8 mouse cellular contexts compared by ENCODE assay signal in genomic region chr9:109876756-109877155, GRCm38 (mm10). TPM values are rescaled to one million over a fixed set of nuclear protein-coding genes. Genes with fewer than 3 reads are reported as not detected.
DNase-seq lines count a peak whose midpoint lies in the region; ATAC-seq and TF ChIP-seq lines count a peak whose summit lies in the region.

No protein-coding gene starts in this region.

- 5% methylated on average over 3 of the region's 3 CpGs for WGBS in liver, embryonic 11.5 days
- 7% methylated on average over 3 of the region's 3 CpGs for WGBS in heart, embryonic 14.5 days
- WGBS in midbrain, postnatal 0 days = 10% methylated on average over 3 of the region's 3 CpGs

- H3K4me1 ChIP-seq in liver, embryonic 11.5 days (replicated peaks; ENCODE audit: control insufficient read depth, insufficient read depth, low read length) = peaks cover 6% of the 10 kb centered on the region; the same call in 1 of the 2 replicates
- peaks cover 9 to 10% of the 10 kb centered on the region in 2 experiments; a peak in 3 of 4 replicates for H3K4me1 ChIP-seq in heart, embryonic 14.5 days (ENCODE audit: control insufficient read depth in 2 of 2, insufficient read depth in 2 of 2, low read length in 2 of 2)
- H3K4me1 ChIP-seq in midbrain, postnatal 0 days (ENCODE audit: insufficient read depth, low read length) = no peaks in the 10 kb centered on the region

- no peak overlapping the region for H3K27ac ChIP-seq in liver, embryonic 11.5 days (ENCODE audit: low read depth, low read length)
- H3K27ac ChIP-seq in heart, embryonic 14.5 days (replicated peaks in 1 of 2; ENCODE audit: control insufficient read depth in 1 of 2, insufficient read depth in 1 of 2, low read depth in 2 of 2, low read length in 2 of 2) = peak overlapping the region; percentile 40 to 89; a peak in 2 of 4 replicates
- no peak overlapping the region for H3K27ac ChIP-seq in midbrain, postnatal 0 days (ENCODE audit: low read depth, low read length)

- H3K9me3 ChIP-seq in liver, embryonic 11.5 days (ENCODE audit: control insufficient read depth, low read length) = no peaks in the 10 kb centered on the region
- no peaks in the 10 kb centered on the region for H3K9me3 ChIP-seq in heart, embryonic 14.5 days (ENCODE audit: control insufficient read depth, low read length)
- H3K9me3 ChIP-seq in midbrain, postnatal 0 days (ENCODE audit: low read length) = no peaks in the 10 kb centered on the region

- no peak for DNase-seq in liver, embryonic 11.5 days (ENCODE audit: low spot score)
- no peak for DNase-seq in liver
- DNase-seq in adrenal gland, adult 2 months = peak; percentile 81
- DNase-seq in kidney, postnatal 25 days = peak; percentile 50 to 66
- DNase-seq in midbrain, postnatal 0 days (ENCODE audit: low spot score) = peak; percentile 65
- no peak for DNase-seq in spleen, postnatal 36 days (ENCODE audit: low spot score in 2 of 2)
- no peak for DNase-seq in right cerebral cortex, adult 18-20 months

- peaks cover 32% of the 10 kb centered on the region for H3K36me3 ChIP-seq in liver, embryonic 11.5 days (ENCODE audit: control insufficient read depth, insufficient read depth, low read length)
- H3K36me3 ChIP-seq in heart, embryonic 14.5 days (ENCODE audit: control insufficient read depth, insufficient read depth, low read length) = peaks cover 47% of the 10 kb centered on the region
- H3K36me3 ChIP-seq in midbrain, postnatal 0 days (ENCODE audit: insufficient read depth, low read length) = peaks cover 12% of the 10 kb centered on the region; the same call in 1 of the 2 replicates

- H3K9ac ChIP-seq in liver, embryonic 11.5 days (ENCODE audit: low read depth, low read length) = peak overlapping the region; percentile 98
- peak overlapping the region; percentile 97 for H3K9ac ChIP-seq in heart, embryonic 14.5 days (ENCODE audit: low read length)
- H3K9ac ChIP-seq in midbrain, postnatal 0 days (replicated peaks; ENCODE audit: low read length, poor library complexity, severe bottlenecking) = 0 out of 2 replicates have a peak overlapping the region, but pooled peaks have one; percentile 67

- H3K27me3 ChIP-seq in liver, embryonic 11.5 days (replicated peaks; ENCODE audit: control insufficient read depth, insufficient read depth, low read length) = no peaks in the 10 kb centered on the region
- H3K27me3 ChIP-seq in heart, embryonic 14.5 days (ENCODE audit: control insufficient read depth, insufficient read depth, low read length) = no peaks in the 10 kb centered on the region
- no peaks in the 10 kb centered on the region for H3K27me3 ChIP-seq in midbrain, postnatal 0 days (ENCODE audit: insufficient read depth, low read length)

- no peak for ATAC-seq in liver, embryonic 11.5 days (replicated peaks; ENCODE audit: low FRiP score)
- no peak for ATAC-seq in heart, embryonic 14.5 days (ENCODE audit: insufficient number of reproducible peaks, insufficient read depth, low FRiP score, low read depth)
- no peak for ATAC-seq in midbrain, postnatal 0 days (ENCODE audit: low FRiP score)

- H3K4me2 ChIP-seq in liver, embryonic 11.5 days = peak overlapping the region; percentile 67
- peak overlapping the region; percentile 67 for H3K4me2 ChIP-seq in heart, embryonic 14.5 days (ENCODE audit: low read length)
- peak overlapping the region; percentile 98 for H3K4me2 ChIP-seq in midbrain, postnatal 0 days (ENCODE audit: low read depth, low read length, poor library complexity, severe bottlenecking)

- TF ChIP-seq CTCF in midbrain, postnatal 0 days (IDR thresholded peaks at IDR 0.05) = no peak

- peak overlapping the region; percentile 96 for H3K4me3 ChIP-seq in liver, embryonic 11.5 days (ENCODE audit: low read depth, low read length)
- H3K4me3 ChIP-seq in heart, embryonic 14.5 days (ENCODE audit: control insufficient read depth in 1 of 2, insufficient read depth in 1 of 2, low read depth in 1 of 2, low read length in 2 of 2) = peak overlapping the region; percentile 70 to 97
- H3K4me3 ChIP-seq in midbrain, postnatal 0 days (ENCODE audit: low read depth, low read length) = peak overlapping the region; percentile 91

RNA-seq across cellular contexts. Expression of gene Cdc25a, which starts 1.4 kb away (rescaled TPM):
- polyA plus RNA-seq in liver, embryonic 11.5 days (2014; fragmentation: Nextera tagmentation; extraction: Ambion mirVana) = 39.8 and 42.5 TPM in 2 replicates
- total RNA-seq in adrenal gland, adult 2 months (2021) = 10 to 100 TPM; 11.4 to 13.3 TPM
- polyA plus RNA-seq in adrenal gland, adult 2 months (2012; rRNA removed) = 4.3 TPM in 2 replicates
- polyA plus RNA-seq in heart, embryonic 14.5 days (2014; fragmentation: Nextera tagmentation; extraction: Ambion mirVana) = 14.9 and 16.4 TPM in 2 replicates
- 7.5 and 11.8 TPM in 2 replicates for total RNA-seq in midbrain, postnatal 0 days (2014; rRNA removed)
- 6.7 and 6.8 TPM in 2 replicates for polyA plus RNA-seq in midbrain, postnatal 0 days (2015; fragmentation: Nextera tagmentation; extraction: Ambion mirVana)

RNA-seq across cellular contexts. Expression of gene Camp, which starts 27.3 kb away (rescaled TPM):
- 13.5 and 15.8 TPM in 2 replicates for polyA plus RNA-seq in liver, embryonic 11.5 days (2014; fragmentation: Nextera tagmentation; extraction: Ambion mirVana)
- total RNA-seq in adrenal gland, adult 2 months (2021) = under 1 TPM; 0.52 to 0.69 TPM
- 0.71 TPM in 1 of 2 replicates, not detected in the other for polyA plus RNA-seq in adrenal gland, adult 2 months (2012; rRNA removed)
- polyA plus RNA-seq in heart, embryonic 14.5 days (2014; fragmentation: Nextera tagmentation; extraction: Ambion mirVana) = 2.4 TPM in 1 of 2 replicates, not detected in the other
- total RNA-seq in midbrain, postnatal 0 days (2014; rRNA removed) = not detected in 2 replicates
- polyA plus RNA-seq in midbrain, postnatal 0 days (2015; fragmentation: Nextera tagmentation; extraction: Ambion mirVana) = 0.21 and 0.31 TPM in 2 replicates

RNA-seq across cellular contexts. Expression of gene Nme6, which starts 44.2 kb away (rescaled TPM):
- polyA plus RNA-seq in liver, embryonic 11.5 days (2014; fragmentation: Nextera tagmentation; extraction: Ambion mirVana) = 91.1 and 94.6 TPM in 2 replicates
- 10 to 100 TPM; 19.0 to 20.7 TPM for total RNA-seq in adrenal gland, adult 2 months (2021)
- 9.3 and 10.9 TPM in 2 replicates for polyA plus RNA-seq in adrenal gland, adult 2 months (2012; rRNA removed)
- polyA plus RNA-seq in heart, embryonic 14.5 days (2014; fragmentation: Nextera tagmentation; extraction: Ambion mirVana) = 58.6 and 62.3 TPM in 2 replicates
- 40.2 and 47.6 TPM in 2 replicates for total RNA-seq in midbrain, postnatal 0 days (2014; rRNA removed)
- polyA plus RNA-seq in midbrain, postnatal 0 days (2015; fragmentation: Nextera tagmentation; extraction: Ambion mirVana) = 50.6 and 53.7 TPM in 2 replicates

RNA-seq across cellular contexts. Expression of gene Map4, which starts 54.5 kb away (rescaled TPM):
- 30.4 and 33.0 TPM in 2 replicates for polyA plus RNA-seq in liver, embryonic 11.5 days (2014; fragmentation: Nextera tagmentation; extraction: Ambion mirVana)
- 10 to 100 TPM; 81.6 to 82.5 TPM for total RNA-seq in adrenal gland, adult 2 months (2021)
- polyA plus RNA-seq in adrenal gland, adult 2 months (2012; rRNA removed) = 219 and 223 TPM in 2 replicates
- 79.9 and 84.2 TPM in 2 replicates for polyA plus RNA-seq in heart, embryonic 14.5 days (2014; fragmentation: Nextera tagmentation; extraction: Ambion mirVana)
- total RNA-seq in midbrain, postnatal 0 days (2014; rRNA removed) = 290 and 293 TPM in 2 replicates
- polyA plus RNA-seq in midbrain, postnatal 0 days (2015; fragmentation: Nextera tagmentation; extraction: Ambion mirVana) = 221 and 225 TPM in 2 replicates

Comparison
In these comparisons a context has a peak if more than half of its experiments do, and no peak if none do; other contexts are left out.
1. DNase-seq: peak in adrenal gland, adult 2 months (single experiment), kidney, postnatal 25 days (2 of 2) and midbrain, postnatal 0 days (single experiment); none in liver, embryonic 11.5 days (single experiment), liver (single experiment), spleen, postnatal 36 days (0 of 2) and right cerebral cortex, adult 18-20 months (single experiment).
2. H3K27ac ChIP-seq: peak in heart, embryonic 14.5 days (2 of 2); none in liver, embryonic 11.5 days (single experiment) and midbrain, postnatal 0 days (single experiment).
3. Peak in every context shown above with its lines, with median percentiles within 50 percentile points of each other: H3K4me2 ChIP-seq, H3K4me3 ChIP-seq and H3K9ac ChIP-seq.